Mouse (Mus musculus) kidney, postnatal 14 days (tissue): Measurements from ENCODE around the gene Cep19.
A peak's percentile ranks its signal among the peaks of the same experiment; 100 is the strongest.

Experiments used
- DNase-seq: peaks from one replicate; pipeline ENCODE4 v3.0.0; 2022; ENCODE audit warnings: mixed read lengths

The Cep19 gene

GRCm38 (mm10) chr16:32108170-32108569 lies 8.6 kb downstream of the Cep19 start:
- no peak for DNase-seq

DNA sequence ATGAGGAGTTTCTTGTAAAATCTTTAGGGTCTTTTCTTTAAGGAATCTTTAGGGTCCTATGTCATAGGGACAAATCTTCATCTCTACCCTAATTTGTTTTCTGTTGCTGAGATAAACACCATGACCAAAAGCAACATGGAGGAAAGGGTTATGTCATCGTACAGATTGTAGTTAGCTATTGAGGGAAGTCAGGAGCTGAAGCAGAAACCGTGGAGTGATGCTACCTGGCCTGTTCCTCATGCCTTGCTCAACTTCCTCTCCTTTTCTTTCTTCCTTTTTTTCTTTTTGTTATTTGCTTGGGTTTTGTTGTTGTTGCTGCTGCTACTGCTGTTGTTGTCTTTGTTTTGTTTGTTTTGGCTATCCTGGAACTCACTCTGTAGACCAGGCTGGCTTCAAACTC lies 9.0 kb downstream of the Cep19 start:
- no peak for DNase-seq

- no peak for DNase-seq
Measured at GRCm38 (mm10) chr16:32110951-32111699, 11.5 kb downstream of the Cep19 start.

DNA sequence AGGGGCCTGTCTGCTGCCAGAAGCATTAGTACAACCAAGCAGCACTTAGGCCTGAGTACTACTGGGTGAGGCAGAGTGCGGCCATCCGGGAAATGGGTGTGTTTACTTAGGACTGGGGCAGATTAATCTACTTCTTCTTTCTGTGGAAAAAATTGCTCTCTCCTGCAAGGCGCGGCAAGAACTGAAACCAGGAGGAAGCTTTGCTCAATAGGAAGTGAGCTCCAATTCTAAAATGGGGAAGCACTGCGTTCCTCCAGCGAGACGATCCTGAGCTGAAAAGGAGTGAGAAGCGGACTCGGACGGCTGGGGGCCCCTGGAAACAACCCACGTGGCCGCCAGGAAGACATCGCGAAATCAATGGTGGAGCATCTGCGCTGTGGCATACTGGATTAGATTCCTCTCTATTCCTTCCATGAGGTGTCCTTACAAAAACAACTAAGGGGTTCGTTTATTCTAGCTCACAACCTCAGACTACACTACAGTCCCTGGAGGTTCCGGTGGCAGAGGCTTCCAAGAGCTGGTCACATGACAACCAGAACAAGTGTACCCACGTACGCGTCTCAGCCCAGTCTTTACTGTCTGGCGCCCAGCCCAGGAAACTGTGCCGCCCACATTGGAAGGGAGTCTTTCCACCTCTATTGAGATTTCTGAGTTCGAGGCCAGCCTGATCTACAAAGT lies 14.1 kb downstream of the Cep19 start:
- DNase-seq = peak; percentile 62

DNA sequence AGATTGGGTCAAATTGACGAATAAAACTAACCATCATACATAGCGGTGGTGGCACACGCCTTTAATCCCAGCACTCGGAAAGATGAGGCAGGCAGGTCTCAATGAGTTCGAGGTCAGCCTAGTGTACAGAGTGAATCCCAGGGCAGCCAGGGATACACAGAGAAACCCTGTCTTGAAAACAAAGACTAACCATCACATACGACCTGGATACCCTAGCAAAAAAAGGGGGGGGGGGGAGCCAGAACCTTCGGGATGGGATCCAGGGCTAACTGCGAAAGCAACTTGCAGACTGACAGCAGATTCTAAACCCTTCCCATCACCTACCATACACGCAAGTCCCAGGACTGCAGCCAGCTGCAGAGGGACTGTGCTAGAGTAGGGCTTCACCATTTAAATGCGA lies 14.8 kb downstream of the Cep19 start:
- no peak for DNase-seq

DNA sequence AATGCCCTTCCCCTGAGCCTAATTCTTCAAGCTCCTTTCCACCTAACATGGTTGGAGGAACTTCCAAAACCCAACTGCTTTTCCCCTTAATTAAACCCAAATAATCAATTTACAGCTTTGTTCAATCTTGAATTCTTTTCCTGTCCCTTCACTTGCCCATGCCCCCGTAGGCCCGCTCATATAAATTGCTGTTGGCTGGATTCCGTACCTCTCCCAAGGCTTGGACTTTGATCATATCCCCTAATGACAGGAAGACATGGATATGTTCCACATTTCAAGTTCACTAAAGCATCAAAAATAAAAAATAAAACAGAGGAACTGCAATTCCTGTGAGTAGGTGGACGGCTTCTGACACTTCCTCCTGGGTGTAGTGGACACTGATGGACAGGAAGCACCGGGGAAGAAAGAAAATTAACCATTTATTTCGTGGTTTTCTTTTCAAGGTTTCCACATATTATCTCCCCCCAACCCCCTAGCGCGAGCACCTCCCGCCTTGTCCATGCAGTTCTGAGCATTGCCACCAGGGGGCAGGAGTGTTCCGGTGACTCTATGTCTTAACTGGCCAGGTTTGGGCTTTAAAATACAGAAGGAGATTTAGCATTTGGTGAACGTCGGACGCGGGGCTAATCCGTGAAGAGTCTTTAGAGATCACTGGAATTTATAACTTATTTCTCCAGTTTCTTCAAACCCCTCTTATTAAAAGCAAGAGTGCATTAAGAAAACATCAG lies 15.5 kb downstream of the Cep19 start:
- peak; percentile 90 for DNase-seq

DNA sequence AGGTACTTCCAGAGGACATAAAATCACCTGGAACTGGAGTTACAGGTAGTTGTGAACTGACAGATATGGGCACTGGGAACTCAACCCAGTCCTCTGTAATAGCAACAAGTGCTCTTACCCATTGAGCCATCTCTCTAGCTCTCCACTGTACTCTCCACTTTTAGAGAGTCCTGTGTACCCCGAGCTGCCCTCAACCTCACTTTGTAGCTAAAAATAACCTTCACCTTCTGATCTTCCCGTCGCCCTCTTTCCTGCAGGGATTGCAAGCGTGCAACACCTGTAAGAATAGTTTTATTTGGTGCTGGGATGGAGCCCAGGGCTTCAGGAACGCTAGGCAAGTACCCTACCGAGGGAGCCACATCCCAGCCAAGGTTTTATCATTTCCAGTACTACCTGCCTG lies 16.2 kb downstream of the Cep19 start:
- DNase-seq = no peak

GRCm38 (mm10) chr16:32116186-32116585 lies 16.6 kb downstream of the Cep19 start:
- no peak for DNase-seq

DNA sequence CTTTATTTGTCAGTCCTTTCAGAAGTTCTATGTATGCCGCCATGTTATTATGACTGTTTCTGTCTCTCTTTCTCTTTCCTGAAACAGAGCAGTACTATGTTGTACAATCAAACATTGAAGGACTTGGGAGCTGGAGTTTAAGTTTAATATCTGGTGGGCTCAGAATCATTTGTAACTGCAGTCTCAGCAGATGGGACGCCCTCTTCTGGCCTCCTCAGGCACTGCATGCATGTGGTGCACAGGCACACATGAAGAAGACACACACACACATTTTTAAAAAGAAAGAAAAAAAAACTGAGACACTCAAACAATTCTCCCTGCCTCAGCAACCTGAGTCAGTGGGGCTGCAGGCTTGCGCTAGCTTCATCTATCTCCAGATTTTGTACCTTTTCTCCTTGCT lies 20.9 kb downstream of the Cep19 start:
- DNase-seq = no peak

DNA sequence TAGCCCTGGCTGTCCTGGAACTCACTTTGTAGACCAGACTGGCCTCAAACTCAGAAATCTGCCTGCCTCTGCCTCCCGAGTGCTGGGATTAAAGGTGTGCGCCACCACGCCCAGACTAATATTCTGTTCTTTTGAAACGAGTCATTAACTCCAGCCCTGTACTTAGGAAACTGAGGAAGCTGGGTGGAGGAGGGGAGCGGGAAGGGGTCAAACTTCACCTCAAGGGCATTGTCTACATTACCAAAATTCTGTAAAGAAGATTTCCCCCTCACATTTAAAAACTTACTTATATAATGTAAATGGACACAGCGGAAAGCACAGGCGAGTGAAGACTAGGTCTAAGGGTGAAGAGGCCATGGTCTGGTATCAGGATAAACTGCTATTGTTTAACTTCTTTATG lies 24.4 kb downstream of the Cep19 start:
- DNase-seq = no peak

DNA sequence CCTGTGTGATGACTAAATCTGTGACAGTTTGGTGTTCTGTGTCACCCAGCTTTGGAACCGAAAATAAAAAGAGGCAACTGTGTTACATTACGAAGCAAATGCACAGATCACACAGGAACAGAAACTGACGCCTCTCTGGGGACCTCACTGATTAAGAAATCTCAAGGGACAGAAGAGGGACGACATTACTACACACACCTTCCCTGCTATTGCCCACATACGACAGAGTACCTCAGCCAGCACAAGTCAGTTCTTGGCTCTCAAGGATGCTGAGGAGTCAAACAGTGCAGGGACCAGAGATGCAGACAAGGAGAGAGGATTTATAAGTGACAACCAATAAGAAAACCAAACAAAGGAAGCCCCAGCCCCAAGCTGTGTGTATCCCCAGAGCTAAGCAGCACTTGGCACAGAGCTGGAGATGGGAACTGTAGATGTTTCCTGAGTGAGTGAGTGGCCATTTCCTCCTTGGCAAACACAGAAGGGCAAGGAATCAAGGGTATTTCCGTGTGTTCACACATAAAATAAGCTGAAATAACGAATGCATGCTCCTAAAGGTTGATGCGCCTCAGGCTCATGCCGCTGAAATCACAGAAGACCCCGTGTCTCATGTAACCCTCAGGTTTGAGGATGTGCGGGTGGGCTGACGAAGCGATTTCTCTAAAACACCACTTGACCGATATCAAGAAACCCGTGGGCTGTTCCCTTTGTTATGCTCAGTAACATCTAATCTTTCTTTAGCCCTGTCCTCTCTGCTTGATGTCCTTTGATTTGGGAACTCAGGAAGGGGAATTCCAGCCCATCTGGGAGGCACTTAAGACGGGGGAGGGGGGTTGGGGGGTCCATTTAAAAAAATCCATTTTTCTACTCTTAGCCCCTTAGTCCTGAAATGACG lies 25.1 kb downstream of the Cep19 start:
- peak; percentile 54 for DNase-seq

- no peak for DNase-seq
Measured at GRCm38 (mm10) chr16:32125364-32125763, 25.8 kb downstream of the Cep19 start.

DNA sequence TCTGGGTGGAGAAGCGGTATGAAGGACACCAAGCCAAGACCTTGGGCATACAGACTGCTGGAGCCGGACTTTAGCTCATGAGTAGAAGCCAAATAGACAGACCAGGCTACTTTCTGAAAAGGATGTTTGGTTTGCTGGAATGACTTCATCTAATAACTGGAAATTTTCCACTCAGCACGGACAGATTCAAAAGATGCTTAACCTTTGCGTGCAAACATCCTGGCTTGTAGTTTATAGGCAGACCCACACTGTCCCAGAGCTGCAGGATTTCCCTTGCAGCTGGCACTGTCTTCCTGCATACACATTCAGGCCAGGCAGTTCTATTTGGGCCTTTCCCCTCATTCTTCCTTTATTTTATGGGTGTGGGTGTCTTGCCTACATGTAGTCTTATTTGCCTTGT lies 27.4 kb downstream of the Cep19 start:
- peak; percentile 55 for DNase-seq

DNA sequence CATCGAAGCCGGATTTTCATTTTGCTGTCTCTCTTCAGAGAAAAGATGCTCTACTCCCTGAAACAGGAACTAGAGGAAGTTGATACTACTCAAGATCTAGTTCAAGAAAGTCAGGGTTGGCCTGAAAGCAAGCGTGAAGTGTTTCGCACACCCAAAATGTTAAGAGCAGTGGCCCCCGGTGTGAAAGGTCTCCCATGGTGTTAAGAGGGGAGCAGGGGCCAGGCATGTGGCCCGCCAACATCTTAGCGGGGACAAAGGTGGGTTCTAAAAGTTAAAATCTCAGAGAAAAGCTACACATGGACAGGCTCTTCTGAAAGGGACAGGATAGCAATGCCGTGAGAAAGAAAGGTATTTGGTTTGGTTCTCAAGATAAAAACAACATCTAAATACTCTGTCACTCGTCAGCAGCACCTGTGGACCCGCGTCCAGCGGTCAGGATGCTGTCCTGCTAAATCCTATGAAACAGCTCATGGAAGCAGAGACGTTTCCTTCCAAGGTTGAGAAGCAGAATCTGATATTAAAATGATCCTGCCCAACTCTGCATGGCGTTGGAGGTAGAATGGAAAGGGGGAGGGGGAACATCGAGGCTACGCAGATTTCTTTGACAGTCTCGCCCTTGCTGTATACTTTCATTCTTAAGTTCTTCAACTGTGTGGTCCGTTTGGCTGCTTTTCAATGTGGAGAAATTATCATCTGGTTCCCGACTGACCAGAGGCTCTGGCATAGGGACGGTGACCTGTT lies 30.0 kb downstream of the Cep19 start:
- DNase-seq = no peak

DNA sequence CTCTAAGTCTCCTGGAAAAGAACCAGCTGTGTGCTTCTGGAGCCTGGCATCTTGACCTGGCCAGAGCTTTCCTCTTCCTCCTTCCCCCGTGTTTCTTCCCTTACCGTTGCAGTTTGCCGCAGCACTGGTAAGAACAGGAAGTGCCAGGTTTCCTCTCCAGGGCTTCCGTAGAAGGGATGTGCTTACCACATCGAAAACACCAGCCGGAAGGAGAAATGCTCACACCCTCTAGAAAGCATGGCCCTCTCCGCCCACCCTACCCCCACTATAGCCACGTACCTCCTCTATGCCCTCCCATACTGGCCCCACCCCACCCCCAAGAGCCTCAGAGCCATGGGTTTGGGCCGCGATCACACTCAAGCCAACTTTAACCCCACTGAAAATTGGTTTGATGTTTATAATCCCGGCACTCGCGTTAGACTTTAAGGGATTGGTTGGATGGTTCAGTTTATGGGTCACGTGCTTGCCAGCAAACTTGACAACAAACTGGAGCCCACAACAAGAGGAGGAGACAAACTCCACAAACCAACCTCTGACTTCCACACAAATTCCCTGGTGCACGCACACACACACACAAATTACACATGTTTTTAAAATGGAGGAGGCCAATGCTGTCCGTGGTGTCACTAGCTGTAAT lies 30.7 kb downstream of the Cep19 start:
- peak; percentile 60 for DNase-seq

DNA sequence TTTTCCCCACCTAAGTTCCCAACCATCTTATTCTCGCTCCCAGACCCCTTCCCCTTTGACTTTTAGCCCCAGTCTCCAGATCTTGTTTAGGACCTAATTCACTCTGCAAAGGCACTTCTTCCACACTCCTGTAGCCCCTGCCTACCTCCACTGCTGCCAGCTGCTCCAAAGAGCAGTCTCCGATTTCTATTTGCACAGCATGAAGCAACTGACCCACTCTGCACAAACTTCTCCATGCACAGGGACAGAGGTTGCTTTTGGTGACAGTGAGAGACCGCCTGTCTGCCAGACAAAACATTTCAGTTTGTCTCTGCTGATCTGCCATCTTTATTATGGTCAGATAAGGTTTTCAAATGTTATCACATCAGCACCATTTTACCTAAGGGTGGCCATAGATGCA lies 33.5 kb downstream of the Cep19 start:
- no peak for DNase-seq

DNA sequence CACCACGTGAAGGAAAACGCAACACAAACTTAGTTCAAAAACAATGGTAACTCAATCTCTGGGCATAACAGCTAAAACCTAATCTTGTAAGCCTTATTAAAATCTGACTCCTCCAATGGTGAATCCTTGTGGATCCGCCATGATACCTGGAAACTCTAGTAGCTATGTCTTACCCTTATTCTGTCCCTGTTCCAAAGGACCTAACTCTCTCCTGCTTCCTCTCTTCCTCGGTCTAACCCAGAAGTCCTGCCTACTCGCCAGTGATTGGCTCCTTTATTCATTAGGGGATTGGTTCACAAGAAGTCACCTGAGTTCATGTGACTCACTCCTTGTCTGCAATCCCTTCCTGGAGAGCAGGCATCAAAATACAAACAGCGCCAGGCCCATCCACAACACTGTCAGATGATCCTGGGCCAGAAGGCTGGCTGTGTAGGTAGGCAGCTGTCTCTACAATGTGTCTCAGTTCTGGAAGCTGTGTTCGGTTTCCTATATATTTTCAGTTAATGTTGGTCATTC lies 36.3 kb downstream of the Cep19 start:
- no peak for DNase-seq

DNA sequence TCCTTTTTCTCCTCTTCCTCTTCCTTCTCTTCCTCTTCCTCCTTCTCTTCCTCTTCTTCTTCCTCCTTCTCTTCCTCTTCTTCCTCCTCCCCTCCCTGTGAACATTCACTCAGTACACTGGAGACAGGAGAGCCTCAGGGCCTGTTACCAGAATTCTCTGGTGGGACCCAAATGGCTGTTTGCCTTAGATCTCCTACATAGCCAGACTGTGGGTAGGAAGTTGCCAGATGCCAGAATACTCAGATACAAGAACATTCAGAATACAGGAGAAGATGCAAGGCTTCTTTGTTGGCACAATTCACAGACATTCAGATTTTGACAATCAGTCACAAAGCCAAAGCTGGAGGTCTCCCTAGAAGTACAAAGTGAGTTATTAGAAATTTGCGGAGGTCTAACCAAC lies 39.4 kb downstream of the Cep19 start:
- DNase-seq = no peak

DNA sequence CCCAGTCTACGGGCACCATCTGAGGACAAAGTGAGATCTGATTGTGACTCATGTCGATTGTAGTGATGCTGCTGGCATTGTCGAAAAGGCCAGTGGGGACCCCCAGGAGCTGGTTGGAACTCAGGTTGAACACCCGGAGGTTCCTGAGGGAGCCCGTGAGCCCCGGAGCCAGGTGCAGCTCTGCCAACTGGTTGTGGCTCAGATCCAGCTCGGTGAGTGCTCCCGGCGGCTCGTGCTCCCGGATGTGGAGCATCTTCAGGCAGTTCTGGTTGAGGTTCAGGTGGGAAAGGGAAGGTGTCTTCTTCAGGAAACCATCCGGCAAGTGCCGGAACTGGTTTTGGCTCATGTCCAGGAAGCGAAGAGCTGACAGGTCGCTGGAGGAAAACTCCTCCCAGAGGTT lies 44.2 kb downstream of the Cep19 start:
- DNase-seq = no peak

DNA sequence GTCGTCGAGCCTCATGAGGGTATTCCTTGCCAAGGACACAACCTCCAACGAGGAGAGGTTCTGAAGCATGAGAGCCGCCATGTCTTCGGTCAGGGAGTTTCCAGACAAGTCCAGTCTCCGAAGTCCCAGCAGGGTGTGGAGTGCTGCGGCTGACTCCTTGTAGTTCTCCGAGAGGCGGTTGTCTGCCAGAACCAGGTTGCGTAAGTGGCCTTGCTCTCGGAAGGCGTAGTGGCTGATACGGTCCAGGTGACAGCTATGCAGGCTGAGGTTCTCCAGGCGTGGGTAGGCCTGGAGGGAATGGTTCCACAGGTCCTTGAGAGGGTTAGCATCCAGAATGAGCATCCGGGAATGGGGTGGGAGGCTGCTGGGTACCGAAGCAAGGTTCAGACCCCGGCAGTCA lies 45.0 kb downstream of the Cep19 start:
- DNase-seq = no peak

DNA sequence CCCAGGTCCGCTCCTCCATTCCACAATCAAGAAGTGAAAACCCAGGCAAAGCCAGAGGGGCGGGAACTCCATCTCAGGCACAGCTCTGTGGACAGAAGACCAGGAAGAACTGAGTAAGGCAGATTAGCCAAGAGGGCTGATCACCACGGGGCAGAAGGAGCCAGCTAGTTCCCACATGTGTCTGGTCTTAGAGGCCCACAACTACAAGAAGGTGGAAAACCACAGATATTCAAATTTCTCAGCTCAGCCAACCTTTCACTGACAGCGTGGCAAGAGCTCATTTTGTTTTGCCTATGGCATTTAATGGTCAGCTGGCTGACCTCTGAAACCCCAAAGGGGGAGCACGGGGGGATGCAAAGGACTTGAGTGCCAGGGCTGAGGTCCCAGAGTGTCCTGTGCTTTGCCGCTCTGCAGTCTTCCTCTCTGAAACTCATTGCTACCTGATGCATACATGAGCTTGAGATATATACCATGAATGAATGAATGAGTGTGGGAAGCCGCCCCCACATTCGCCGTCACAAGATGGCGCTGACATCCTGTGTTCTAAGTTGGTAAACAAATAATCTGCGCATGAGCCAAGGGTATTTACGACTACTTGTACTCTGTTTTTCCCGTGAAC lies 48.1 kb downstream of the Cep19 start:
- peak; percentile 26 for DNase-seq
